Mouse (Mus musculus): Measurements from ENCODE around the gene Gdf9. TPM values are rescaled to one million over a fixed set of nuclear protein-coding genes. Genes with fewer than 3 reads are reported as not detected.

The Gdf9 gene
- polyA plus RNA-seq (2012; rRNA removed; ENCODE audit: low replicate concordance): 1.6 and 2.8 TPM in 2 replicates

GRCm38 (mm10) chr11:53430670-53431346 is at the start of gene Gdf9, which contains the start of gene Uqcrq:
TSS of gene Gdf9 (plus strand) at chr11:53431023.
TSS of gene Uqcrq (minus strand) at chr11:53430831.

DNA sequence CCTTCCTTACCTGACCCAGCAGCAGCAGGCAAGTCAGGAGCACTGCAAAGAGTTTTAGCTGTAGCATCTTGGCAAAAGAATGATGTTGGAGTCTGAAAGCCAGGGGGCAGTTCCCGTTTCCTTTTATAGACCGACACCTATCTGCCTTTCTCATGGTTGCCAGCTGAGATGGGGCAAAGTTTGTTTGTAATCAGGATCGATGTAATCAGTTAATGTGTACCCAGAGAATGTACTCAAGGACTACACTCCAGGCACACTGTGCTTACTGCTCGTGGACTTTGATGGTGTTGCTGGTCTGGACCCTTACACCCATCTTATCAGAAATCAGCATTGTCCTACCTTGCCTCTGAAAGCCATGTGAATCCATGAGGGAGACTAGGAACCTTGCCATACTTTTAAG is 7.8 kb upstream of the Gdf9 start, which contains the start of gene Leap2:
TSS of gene Leap2 (minus strand) at position 135 of the 400 bp plus-strand sequence.

GRCm38 (mm10) chr11:53456474-53457371 is 25.9 kb downstream of the Gdf9 start, which contains the start of the genes Gm10447 and Shroom1:
TSS of gene Gm10447 (minus strand) at chr11:53457110.
TSS of gene Shroom1 (plus strand) at chr11:53457205.

GRCm38 (mm10) chr11:53469968-53470695 is 39.3 kb downstream of the Gdf9 start, which contains the start of gene Gm9837:
TSS of gene Gm9837 (minus strand) at chr11:53470479.

DNA sequence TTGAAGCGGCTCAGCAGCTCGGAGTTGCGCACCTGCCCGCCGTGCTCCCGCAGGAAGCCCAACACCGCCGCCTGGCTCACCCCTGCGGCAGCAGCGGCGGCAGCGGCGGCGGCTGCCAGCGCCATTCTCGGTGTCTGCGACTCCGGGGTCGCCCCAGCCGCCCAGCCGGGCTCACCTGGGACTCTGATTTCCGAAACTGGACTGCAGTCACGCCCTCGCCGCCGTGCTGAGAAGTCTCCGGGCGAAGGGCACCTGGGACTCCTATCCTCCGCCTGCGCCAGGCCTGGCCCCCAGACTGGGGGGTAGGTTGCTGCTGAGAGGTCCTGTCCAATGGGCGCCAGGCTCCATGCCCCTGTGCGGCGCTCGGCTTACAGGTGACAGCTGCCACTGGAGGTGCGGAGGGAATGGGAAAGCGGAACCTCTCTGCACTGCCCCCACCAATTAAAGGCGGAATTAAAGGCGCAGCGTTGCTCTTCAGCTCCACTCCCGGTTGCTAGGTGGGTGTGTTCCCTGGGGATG is 49.0 kb downstream of the Gdf9 start, which contains the start of the genes Gm9945 and Sowaha:
TSS of gene Gm9945 (plus strand) at position 384 of the 519 bp plus-strand sequence.
TSS of gene Sowaha (minus strand) at position 492 of the 519 bp plus-strand sequence.

Other genes starting within 250 kb of the Gdf9 start
- 19.4 and 38.8 TPM in 2 replicates for gene Hspa4, start 130.6 kb upstream of the Gdf9 start, polyA plus RNA-seq (2012; rRNA removed; ENCODE audit: low replicate concordance)
- gene Zcchc10, start 106.3 kb upstream of the Gdf9 start, polyA plus RNA-seq (2012; rRNA removed; ENCODE audit: low replicate concordance): 5.2 and 7.5 TPM in 2 replicates
- 21.2 and 31.1 TPM in 2 replicates for gene Aff4, start 80.2 kb upstream of the Gdf9 start, polyA plus RNA-seq (2012; rRNA removed; ENCODE audit: low replicate concordance)
- not detected in 2 replicates for gene Leap2, start 7.9 kb upstream of the Gdf9 start, polyA plus RNA-seq (2012; rRNA removed; ENCODE audit: low replicate concordance)
- 509 and 856 TPM in 2 replicates for gene Uqcrq, start 192 bp upstream of the Gdf9 start, polyA plus RNA-seq (2012; rRNA removed; ENCODE audit: low replicate concordance)
- 0.24 and 0.32 TPM in 2 replicates for gene Gm10447, start 26.1 kb downstream of the Gdf9 start, polyA plus RNA-seq (2012; rRNA removed; ENCODE audit: low replicate concordance)
- 1.9 and 4.1 TPM in 2 replicates for gene Shroom1, start 26.2 kb downstream of the Gdf9 start, polyA plus RNA-seq (2012; rRNA removed; ENCODE audit: low replicate concordance)
- not detected in 2 replicates for gene Gm9837, start 39.5 kb downstream of the Gdf9 start, polyA plus RNA-seq (2012; rRNA removed; ENCODE audit: low replicate concordance)
- gene Gm9945, start 49.1 kb downstream of the Gdf9 start, polyA plus RNA-seq (2012; rRNA removed; ENCODE audit: low replicate concordance): not detected in 2 replicates
- 0.03 and 0.07 TPM in 2 replicates for gene Sowaha, start 49.3 kb downstream of the Gdf9 start, polyA plus RNA-seq (2012; rRNA removed; ENCODE audit: low replicate concordance)
- gene Sept8, start 88.2 kb downstream of the Gdf9 start, polyA plus RNA-seq (2012; rRNA removed; ENCODE audit: low replicate concordance): 43.8 and 66.7 TPM in 2 replicates
- 7.4 and 13.9 TPM in 2 replicates for gene Kif3a, start 136.4 kb downstream of the Gdf9 start, polyA plus RNA-seq (2012; rRNA removed; ENCODE audit: low replicate concordance)
- gene Il4, start 187.6 kb downstream of the Gdf9 start, polyA plus RNA-seq (2012; rRNA removed; ENCODE audit: low replicate concordance): 0.33 and 0.75 TPM in 2 replicates
- 0.69 TPM in 1 of 2 replicates, not detected in the other for gene Il13, start 203.7 kb downstream of the Gdf9 start, polyA plus RNA-seq (2012; rRNA removed; ENCODE audit: low replicate concordance)

Data from subcutaneous adipose tissue, adult 2 months (tissue).